Mouse (Mus musculus) midbrain, embryonic 11.5 days (tissue): ENCODE measurements around the gene Cdh13. TPM values are rescaled to one million over a fixed set of nuclear protein-coding genes. Genes with fewer than 3 reads are reported as not detected.

ENCODE experiments used
- ATAC-seq: fragments of 200-750 bp; cut with Nextera tagmentation; 2 replicates; pipeline ENCODE4 v1.8.0; 2017; ENCODE audit warnings: moderate TSS enrichment, moderate library complexity; ENCODE audit not compliant: low FRiP score
- DNase-seq: peaks from one replicate; pipeline ENCODE4 v3.0.0; 2015; ENCODE audit warnings: low spot score; ENCODE audit errors: missing footprints
- H3K27ac ChIP-seq: fragments of 300-500 bp; sonication (generic); 2 replicates; pipeline ENCODE4 v1.5.1; 2014; ENCODE audit warnings: low read depth, low read length
- H3K27me3 ChIP-seq: fragments of 300-500 bp; sonication (generic); 2 replicates; pipeline ENCODE4 v1.6.1; 2014; ENCODE audit warnings: mild to moderate bottlenecking, low read length, moderate library complexity, mixed read lengths; ENCODE audit not compliant: control insufficient read depth, insufficient read depth
- H3K36me3 ChIP-seq: fragments of 300-500 bp; sonication (generic); 2 replicates; pipeline ENCODE4 v1.6.1; 2014; ENCODE audit warnings: mild to moderate bottlenecking, low read length, moderate library complexity, mixed read lengths; ENCODE audit not compliant: control insufficient read depth, insufficient read depth
- H3K4me1 ChIP-seq: fragments of 300-500 bp; sonication (generic); 2 replicates; pipeline ENCODE4 v1.6.1; 2014; ENCODE audit warnings: low read length; ENCODE audit not compliant: control insufficient read depth, insufficient read depth
- H3K4me2 ChIP-seq: fragments of 300-500 bp; sonication (generic); 2 replicates; pipeline ENCODE4 v1.6.1; 2014; ENCODE audit warnings: mild to moderate bottlenecking, moderate library complexity
- H3K4me3 ChIP-seq: fragments of 300-500 bp; sonication (generic); 2 replicates; pipeline ENCODE4 v1.5.1; 2014; ENCODE audit warnings: low read depth, low read length
- H3K9ac ChIP-seq: fragments of 300-500 bp; sonication (generic); 2 replicates; pipeline ENCODE4 v1.6.1; 2014; ENCODE audit warnings: low read length
- H3K9me3 ChIP-seq: fragments of 300-500 bp; sonication (generic); 2 replicates; pipeline ENCODE4 v1.6.1; 2016; ENCODE audit warnings: low read length; ENCODE audit not compliant: control insufficient read depth
- WGBS: fragments of 180-500 bp; shearing (Covaris S2); extraction: QIAGEN DNeasy Blood & Tissue Kit; methylation state at CpG from one replicate; pipeline ENCODE4 v1.1.7; 2014; 5-methylcytosine and 5-hydroxymethylcytosine counted together
- polyA plus RNA-seq: library from polyadenylated mRNA; unstranded; fragments of >200 nt; fragmentation: Nextera tagmentation; extraction: Ambion mirVana; gene quantifications from 2 replicates; pipeline ENCODE4 v1.2.1, GENCODE M21; 2014

Gene Cdh13
- polyA plus RNA-seq, 1 experiment from 2014 or later: 12.2 TPM

- H3K9me3 ChIP-seq: no peaks in the 10 kb centered on the region
- 79% methylated on average over 3 of the region's 3 CpGs for WGBS
- H3K27ac ChIP-seq: no peak overlapping the region
- no peak overlapping the region for H3K4me2 ChIP-seq
- H3K4me3 ChIP-seq: no peak overlapping the region
- no peak for ATAC-seq
- no peak overlapping the region for H3K9ac ChIP-seq
- H3K36me3 ChIP-seq: no peaks in the 10 kb centered on the region
- no peaks in the 10 kb centered on the region for H3K27me3 ChIP-seq
- DNase-seq: no peak
- H3K4me1 ChIP-seq: no peaks in the 10 kb centered on the region
Measured at GRCm38 (mm10) chr8:118722896-118723295, 439.4 kb downstream of the Cdh13 start.

- Histone ChIP-seq H3K9ac (no peak overlapping the region), H3K4me2 (no peak overlapping the region), H3K9me3 (no peaks in the 10 kb centered on the region; the same call in 1 of the 2 replicates), H3K36me3 (no peaks in the 10 kb centered on the region), H3K4me1 (no peaks in the 10 kb centered on the region), H3K4me3 (no peak overlapping the region), H3K27ac (no peak overlapping the region), H3K27me3 (no peaks in the 10 kb centered on the region)
- DNase-seq: no peak
- 96% methylated on average over 5 of the region's 5 CpGs for WGBS
- ATAC-seq: no peak
Measured at GRCm38 (mm10) chr8:118725651-118726050, 442.1 kb downstream of the Cdh13 start.

- H3K9ac ChIP-seq: no peak overlapping the region
- H3K9me3 ChIP-seq: no peaks in the 10 kb centered on the region
- H3K27ac ChIP-seq: no peak overlapping the region
- H3K4me1 ChIP-seq: no peaks in the 10 kb centered on the region
- no peak overlapping the region for H3K4me2 ChIP-seq
- H3K36me3 ChIP-seq: no peaks in the 10 kb centered on the region
- WGBS: 79% methylated on average over 5 of the region's 5 CpGs
- ATAC-seq (no peak), DNase-seq (no peak)
- H3K4me3 ChIP-seq: no peak overlapping the region
- no peaks in the 10 kb centered on the region for H3K27me3 ChIP-seq
Measured at GRCm38 (mm10) chr8:118741781-118742180, 458.2 kb downstream of the Cdh13 start.

GRCm38 (mm10) chr8:118744991-118745390 is 461.5 kb downstream of the Cdh13 start:
- Histone ChIP-seq H3K27me3 (no peaks in the 10 kb centered on the region), H3K4me2 (no peak overlapping the region), H3K36me3 (no peaks in the 10 kb centered on the region), H3K4me3 (no peak overlapping the region), H3K27ac (no peak overlapping the region), H3K9ac (no peak overlapping the region), H3K4me1 (no peaks in the 10 kb centered on the region), H3K9me3 (no peaks in the 10 kb centered on the region)
- DNase-seq: no peak
- WGBS: 89% methylated on average over 13 of the region's 13 CpGs
- ATAC-seq: no peak

GRCm38 (mm10) chr8:118748041-118748604 is 464.6 kb downstream of the Cdh13 start:
- ATAC-seq: no peak
- H3K27ac ChIP-seq: no peak overlapping the region
- 85% methylated on average over 21 of the region's 21 CpGs for WGBS

GRCm38 (mm10) chr8:118749191-118749590 is 465.7 kb downstream of the Cdh13 start:
- no peak overlapping the region for H3K9ac ChIP-seq
- DNase-seq (no peak), ATAC-seq (no peak)
- no peak overlapping the region for H3K4me3 ChIP-seq
- no peak overlapping the region for H3K27ac ChIP-seq
- no peaks in the 10 kb centered on the region for H3K27me3 ChIP-seq
- no peaks in the 10 kb centered on the region for H3K36me3 ChIP-seq
- no peak overlapping the region for H3K4me2 ChIP-seq
- H3K4me1 ChIP-seq: no peaks in the 10 kb centered on the region
- H3K9me3 ChIP-seq: no peaks in the 10 kb centered on the region
- WGBS: 94% methylated on average over 3 of the region's 3 CpGs

More at GRCm38 (mm10) chr8:118748041-118748604, 464.6 kb downstream of the Cdh13 start:
- Histone ChIP-seq H3K9ac (no peak overlapping the region), H3K9me3 (no peaks in the 10 kb centered on the region), H3K27me3 (no peaks in the 10 kb centered on the region), H3K4me1 (no peaks in the 10 kb centered on the region), H3K4me2 (no peak overlapping the region), H3K4me3 (no peak overlapping the region), H3K36me3 (no peaks in the 10 kb centered on the region)
- no peak for DNase-seq

- no peaks in the 10 kb centered on the region for H3K4me1 ChIP-seq
- WGBS: 90% methylated on average over 11 of the region's 11 CpGs
- H3K36me3 ChIP-seq: no peaks in the 10 kb centered on the region
- no peak overlapping the region for H3K9ac ChIP-seq
- ATAC-seq: no peak
- H3K9me3 ChIP-seq: no peaks in the 10 kb centered on the region
- H3K27me3 ChIP-seq: no peaks in the 10 kb centered on the region
- no peak overlapping the region for H3K4me2 ChIP-seq
- H3K4me3 ChIP-seq: no peak overlapping the region
- no peak for DNase-seq
- H3K27ac ChIP-seq: no peak overlapping the region
Measured at GRCm38 (mm10) chr8:118749786-118750185, 466.3 kb downstream of the Cdh13 start.

GRCm38 (mm10) chr8:118753710-118754109 is 470.2 kb downstream of the Cdh13 start:
- ATAC-seq (no peak), DNase-seq (no peak)
- no peak overlapping the region for H3K4me3 ChIP-seq
- no peak overlapping the region for H3K9ac ChIP-seq
- no peaks in the 10 kb centered on the region for H3K4me1 ChIP-seq
- no peaks in the 10 kb centered on the region for H3K27me3 ChIP-seq
- H3K4me2 ChIP-seq: no peak overlapping the region
- H3K27ac ChIP-seq: no peak overlapping the region
- WGBS: 84% methylated on average over 12 of the region's 12 CpGs
- no peaks in the 10 kb centered on the region for H3K9me3 ChIP-seq
- no peaks in the 10 kb centered on the region for H3K36me3 ChIP-seq

- WGBS: 86% methylated on average over 7 of the region's 7 CpGs
- ATAC-seq (no peak), DNase-seq (no peak)
- H3K4me1 ChIP-seq: no peaks in the 10 kb centered on the region
- H3K36me3 ChIP-seq: no peaks in the 10 kb centered on the region
- no peaks in the 10 kb centered on the region for H3K9me3 ChIP-seq
- no peaks in the 10 kb centered on the region for H3K27me3 ChIP-seq
- H3K4me3 ChIP-seq: no peak overlapping the region
- no peak overlapping the region for H3K9ac ChIP-seq
- H3K4me2 ChIP-seq: no peak overlapping the region
- H3K27ac ChIP-seq: no peak overlapping the region
Measured at GRCm38 (mm10) chr8:118754119-118754518, 470.6 kb downstream of the Cdh13 start.
